Comparison of ENCODE assay signal across 8 mouse cellular contexts in genomic region chr1:161876553-161877447, GRCm38 (mm10). TPM values are rescaled to one million over a fixed set of nuclear protein-coding genes. Genes with fewer than 3 reads are reported as not detected.
A peak's percentile ranks its signal among the peaks of the same experiment; 100 is the strongest.
DNase-seq lines count a peak whose midpoint lies in the region; ATAC-seq and TF ChIP-seq lines count a peak whose summit lies in the region.

TSS of gene Suco (minus strand) at chr1:161876682.

- peak; percentile 99 for ATAC-seq in Patski
- peak; percentile 99 for ATAC-seq in hindbrain, embryonic 13.5 days (ENCODE audit: low FRiP score)

- H3K4me1 ChIP-seq in hindbrain, embryonic 13.5 days (replicated peaks) = peaks cover 29% of the 10 kb centered on the region

- H3K36me3 ChIP-seq in hindbrain, embryonic 13.5 days = no peaks in the 10 kb centered on the region

- peak within 1 kb of the TSS; percentile 91 for H3K4me2 ChIP-seq in hindbrain, embryonic 13.5 days

- H3K9ac ChIP-seq in hindbrain, embryonic 13.5 days = peak within 1 kb of the TSS; percentile 92

- H3K27ac ChIP-seq in hindbrain, embryonic 13.5 days = peak within 1 kb of the TSS; percentile 99

- no peak for TF ChIP-seq CTCF in Patski (IDR thresholded peaks at IDR 0.05)

- peaks cover 13% of the 10 kb centered on the region for H3K27me3 ChIP-seq in Patski
- H3K27me3 ChIP-seq in hindbrain, embryonic 13.5 days = no peaks in the 10 kb centered on the region

- CTCF ChIA-PET in Patski (lab: Charles Lee) = interaction anchor here (1.0 kb wide), 1 partner anchor 91 kb away, joined by 3 read pairs; no protein-coding TSS in a partner anchor

- peak; percentile 87 for DNase-seq in Patski (ENCODE audit: low read depth, low spot score)
- peak; percentile 100 for DNase-seq in cerebellum, postnatal 14 days
- peak; percentile 100 for DNase-seq in frontal cortex, postnatal 14 days (ENCODE audit: low spot score in 2 of 2)
- DNase-seq in layer of hippocampus, postnatal 25 days (ENCODE audit: extremely low spot score in 1 of 2, low spot score in 1 of 2) = peak; percentile 95 to 98
- peak; percentile 100 for DNase-seq in lung, postnatal 25 days (ENCODE audit: low spot score)
- DNase-seq in retina, embryonic 14.5 days (ENCODE audit: low spot score) = peak; percentile 99
- DNase-seq in thymus, postnatal 4 days = peak; percentile 99

- peak within 1 kb of the TSS; percentile 85 for H3K4me3 ChIP-seq in hindbrain, embryonic 13.5 days

- POLR2A ChIA-PET in Patski (lab: Charles Lee) = interaction anchor here (0.5 to 1.1 kb wide), 9 partner anchors 9 to 1079 kb away, joined by 3 to 7 read pairs (median 3); no protein-coding TSS in a partner anchor

- WGBS in hindbrain, embryonic 13.5 days = under 1% methylated on average over 51 of the region's 74 CpGs

- H3K9me3 ChIP-seq in hindbrain, embryonic 13.5 days = no peaks in the 10 kb centered on the region

- in situ Hi-C loops in Patski (cut with MboI; ENCODE audit: low pct_unique_long_range_greater_than_20kb) = no loop called here

RNA-seq across cellular contexts. Expression of gene Suco, which starts in this region (rescaled TPM):
- polyA plus RNA-seq in Patski (2021) = 37.7 TPM
- polyA plus RNA-seq in hindbrain, embryonic 13.5 days (2015; fragmentation: Nextera tagmentation; extraction: Ambion mirVana) = 25.5 and 28.6 TPM in 2 replicates
- 10 to 100 TPM; 30.0 to 54.5 TPM for total RNA-seq in layer of hippocampus, postnatal 25 days (2021)

Comparison
In these comparisons a context has a peak if more than half of its experiments do, and no peak if none do; other contexts are left out.
1. Peak in every context shown above with its lines: DNase-seq, ATAC-seq, H3K4me3 ChIP-seq and H3K27ac ChIP-seq.